In the genomic region with DNA sequence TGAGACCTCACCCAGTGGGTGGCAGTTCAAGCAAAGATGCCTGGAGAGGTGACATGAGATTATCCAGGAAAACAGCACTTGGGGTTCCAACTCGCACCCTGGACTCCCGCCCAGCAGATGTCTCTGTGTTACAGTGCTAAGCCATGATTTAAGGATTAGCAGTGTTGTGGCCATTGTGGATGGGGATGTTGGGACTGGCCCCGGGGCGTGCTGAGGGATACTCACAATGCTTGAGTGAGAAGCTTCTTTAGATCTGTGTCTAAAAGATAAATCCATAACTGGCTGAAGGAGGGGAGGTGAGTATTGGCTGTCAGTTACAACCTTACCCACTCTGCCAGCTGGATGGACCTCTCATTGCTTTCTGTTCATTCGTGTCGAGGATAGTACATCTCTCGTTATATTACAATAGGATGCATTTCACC, we compare ENCODE assay signal across 12 mouse cellular contexts. TPM values are rescaled to one million over a fixed set of nuclear protein-coding genes. Genes with fewer than 3 reads are reported as not detected.
A peak's percentile ranks its signal among the peaks of the same experiment; 100 is the strongest.
DNase-seq lines count a peak whose midpoint lies in the region; ATAC-seq lines count a peak whose summit lies in the region.
"Had no signal": no experiment of that assay in that cellular context is flagged by ENCODE, and none has a peak within 500 bp of the region (broad histone marks: within the 10 kb centered on the region; RNA-seq: fewer than 3 reads in every experiment).

No protein-coding gene starts in this region.

- no peak overlapping the region for H3K4me2 ChIP-seq in neural tube, embryonic 11.5 days (ENCODE audit: low read depth)
- H3K4me2 ChIP-seq in hindbrain, embryonic 16.5 days (ENCODE audit: low read length), result peak overlapping the region; percentile 54
- H3K4me2 ChIP-seq in neural tube, embryonic 15.5 days, result peak overlapping the region; percentile 45

- H3K36me3 ChIP-seq in neural tube, embryonic 11.5 days (ENCODE audit: control insufficient read depth, insufficient read depth, low read length), result no peaks in the 10 kb centered on the region
- H3K36me3 ChIP-seq in hindbrain, embryonic 16.5 days (ENCODE audit: control insufficient read depth, insufficient read depth, low read length), result no peaks in the 10 kb centered on the region
- H3K36me3 ChIP-seq in neural tube, embryonic 15.5 days, result no peaks in the 10 kb centered on the region
- H3K36me3 ChIP-seq: G1E had no signal

- no peak overlapping the region for H3K27ac ChIP-seq in neural tube, embryonic 11.5 days (ENCODE audit: low read depth, low read length)
- peak overlapping the region; percentile 78 for H3K27ac ChIP-seq in hindbrain, embryonic 16.5 days (ENCODE audit: low read depth, low read length)
- peak overlapping the region; percentile 75 for H3K27ac ChIP-seq in neural tube, embryonic 15.5 days (replicated peaks)

- peak; percentile 43 to 48 for DNase-seq in cerebellum, postnatal 14 days
- no peak for DNase-seq in cerebellum, postnatal 25 days
- DNase-seq in neural tube, embryonic 11.5 days (ENCODE audit: low spot score), result no peak
- DNase-seq in neural tube, embryonic 10.5 days (ENCODE audit: extremely low spot score, low spot score), result no peak
- no peak for DNase-seq in Muller cell, postnatal 12 days (ENCODE audit: inconsistent ontology term)
- DNase-seq in ovary, postnatal 36 days (ENCODE audit: low spot score), result no peak
- DNase-seq: heart, postnatal 36 days; lung, adult 18-20 months had no signal

- WGBS in neural tube, embryonic 11.5 days, result 82% methylated on average over 7 of the region's 7 CpGs
- 55% methylated on average over 7 of the region's 7 CpGs for WGBS in hindbrain, embryonic 16.5 days
- 51% methylated on average over 7 of the region's 7 CpGs for WGBS in neural tube, embryonic 15.5 days

- no peaks in the 10 kb centered on the region for H3K4me1 ChIP-seq in neural tube, embryonic 11.5 days (ENCODE audit: control insufficient read depth, insufficient read depth, low read length)
- peaks cover 14% of the 10 kb centered on the region for H3K4me1 ChIP-seq in hindbrain, embryonic 16.5 days (ENCODE audit: control insufficient read depth, insufficient read depth, low read depth, low read length)
- H3K4me1 ChIP-seq in neural tube, embryonic 15.5 days, result peaks cover 18% of the 10 kb centered on the region

- H3K9ac ChIP-seq in neural tube, embryonic 11.5 days (ENCODE audit: low read length), result 0 out of 2 replicates have a peak overlapping the region, but pooled peaks have one; percentile 8
- peak overlapping the region; percentile 61 for H3K9ac ChIP-seq in hindbrain, embryonic 16.5 days (ENCODE audit: low read depth, low read length)
- H3K9ac ChIP-seq in neural tube, embryonic 15.5 days (replicated peaks), result peak overlapping the region; percentile 42; the same call in 1 of the 2 replicates

- ATAC-seq in neural tube, embryonic 11.5 days (ENCODE audit: insufficient read depth, low FRiP score, low TSS enrichment), result no peak; the same call in 1 of the 2 replicates
- peak; percentile 68 for ATAC-seq in hindbrain, embryonic 16.5 days
- ATAC-seq in neural tube, embryonic 15.5 days (ENCODE audit: low FRiP score), result peak; percentile 67

- no peak overlapping the region for H3K4me3 ChIP-seq in neural tube, embryonic 11.5 days (ENCODE audit: low read depth, low read length)
- H3K4me3 ChIP-seq in hindbrain, embryonic 16.5 days (ENCODE audit: low read length), result peak overlapping the region; percentile 26
- peak overlapping the region; percentile 14; the same call in 1 of the 2 replicates for H3K4me3 ChIP-seq in neural tube, embryonic 15.5 days (replicated peaks)
- H3K4me3 ChIP-seq: myocyte had no signal

- H3K27me3 ChIP-seq in neural tube, embryonic 11.5 days (ENCODE audit: control insufficient read depth, insufficient read depth, low read length), result no peaks in the 10 kb centered on the region
- no peaks in the 10 kb centered on the region for H3K27me3 ChIP-seq in hindbrain, embryonic 16.5 days (replicated peaks; ENCODE audit: control insufficient read depth, insufficient read depth, low read length)
- H3K27me3 ChIP-seq in neural tube, embryonic 15.5 days (replicated peaks), result no peaks in the 10 kb centered on the region

- H3K9me3 ChIP-seq in neural tube, embryonic 11.5 days (ENCODE audit: control insufficient read depth, low read length), result no peaks in the 10 kb centered on the region
- no peaks in the 10 kb centered on the region for H3K9me3 ChIP-seq in hindbrain, embryonic 16.5 days (ENCODE audit: control insufficient read depth, low read length)
- no peaks in the 10 kb centered on the region for H3K9me3 ChIP-seq in neural tube, embryonic 15.5 days (replicated peaks)
- H3K9me3 ChIP-seq: G1E had no signal

RNA-seq across cellular contexts. Expression of gene Tmc3, which starts 35.4 kb away (rescaled TPM):
- 0.54 and 0.64 TPM in 2 replicates for polyA plus RNA-seq in neural tube, embryonic 11.5 days (2014; fragmentation: Nextera tagmentation; extraction: Ambion mirVana)
- 0.29 and 0.33 TPM in 2 replicates for polyA plus RNA-seq in hindbrain, embryonic 16.5 days (2015; fragmentation: Nextera tagmentation; extraction: Ambion mirVana)
- polyA plus RNA-seq in neural tube, embryonic 15.5 days (2015; fragmentation: Nextera tagmentation; extraction: Ambion mirVana), result 0.27 and 2.2 TPM in 2 replicates
- polyA plus RNA-seq: G1E had no signal

Comparison
In these comparisons a context has a peak if more than half of its experiments do, and no peak if none do; other contexts are left out.
1. DNase-seq: peak in cerebellum, postnatal 14 days (2 of 2); none in cerebellum, postnatal 25 days (0 of 2), neural tube, embryonic 11.5 days (single experiment), neural tube, embryonic 10.5 days (single experiment), Muller cell, postnatal 12 days (single experiment) and ovary, postnatal 36 days (single experiment).
2. H3K9ac ChIP-seq: peak in every context shown above with its lines; median percentile 61 in hindbrain, embryonic 16.5 days; 42 in neural tube, embryonic 15.5 days; 8 in neural tube, embryonic 11.5 days.